Mouse (Mus musculus) limb, embryonic 13.5 days (tissue): ENCODE data around the gene Fyb. TPM values are rescaled to one million over a fixed set of nuclear protein-coding genes. Genes with fewer than 3 reads are reported as not detected.

Experiments used
- ATAC-seq: fragments of 200-750 bp; cut with Nextera tagmentation; 2 replicates; pipeline ENCODE4 v1.8.0; 2017; ENCODE audit warnings: low read depth, moderate number of reproducible peaks, moderate TSS enrichment; ENCODE audit not compliant: low FRiP score
- H3K27ac ChIP-seq: fragments of 300-500 bp; sonication (generic); 2 replicates; pipeline ENCODE4 v1.5.1; 2015; ENCODE audit warnings: inconsistent platforms, mild to moderate bottlenecking, moderate library complexity
- H3K27me3 ChIP-seq: fragments of 300-500 bp; sonication (generic); 2 replicates; pipeline ENCODE4 v1.6.1; 2015; ENCODE audit warnings: mild to moderate bottlenecking, inconsistent platforms
- H3K36me3 ChIP-seq: fragments of 300-500 bp; sonication (generic); 2 replicates; pipeline ENCODE4 v1.6.1; 2015; ENCODE audit warnings: inconsistent platforms, mild to moderate bottlenecking, moderate library complexity
- H3K4me1 ChIP-seq: fragments of 300-500 bp; sonication (generic); 2 replicates; pipeline ENCODE4 v1.6.1; 2015; ENCODE audit warnings: inconsistent platforms
- H3K4me2 ChIP-seq: fragments of 300-500 bp; sonication (generic); replicated peaks from 2 replicates; pipeline ENCODE4 v1.6.1; 2015; ENCODE audit warnings: inconsistent platforms, mild to moderate bottlenecking, moderate library complexity
- H3K4me3 ChIP-seq: fragments of 300-500 bp; sonication (generic); 2 replicates; pipeline ENCODE4 v1.5.1; 2015; ENCODE audit warnings: moderate library complexity, mild to moderate bottlenecking, inconsistent platforms
- H3K9ac ChIP-seq: fragments of 300-500 bp; sonication (generic); 2 replicates; pipeline ENCODE4 v1.6.1; 2015; ENCODE audit warnings: mild to moderate bottlenecking, inconsistent platforms
- H3K9me3 ChIP-seq: fragments of 300-500 bp; sonication (generic); 2 replicates; pipeline ENCODE4 v1.6.1; 2016; ENCODE audit warnings: inconsistent platforms
- WGBS: fragments of 180-500 bp; shearing (Covaris S2); methylation state at CpG from one replicate; pipeline ENCODE4 v1.1.7; 2015; 5-methylcytosine and 5-hydroxymethylcytosine counted together
- polyA plus RNA-seq: library from polyadenylated mRNA; unstranded; fragments of >200 nt; fragmentation: Nextera tagmentation; extraction: Ambion mirVana; gene quantifications from 2 replicates; pipeline ENCODE4 v1.2.1, GENCODE M21; 2015

Gene Fyb
- polyA plus RNA-seq, 1 experiment from 2014 or later = 6.1 TPM

GRCm38 (mm10) chr15:6642223-6642622 lies 119.6 kb downstream of the Fyb start:
- no peak overlapping the region for H3K4me3 ChIP-seq
- H3K36me3 ChIP-seq = no peaks in the 10 kb centered on the region
- no peak overlapping the region for H3K27ac ChIP-seq
- H3K27me3 ChIP-seq = no peaks in the 10 kb centered on the region
- no peak overlapping the region for H3K9ac ChIP-seq
- H3K4me2 ChIP-seq = no peak overlapping the region
- 75% methylated on average over 5 of the region's 5 CpGs for WGBS
- no peaks in the 10 kb centered on the region for H3K4me1 ChIP-seq
- H3K9me3 ChIP-seq = no peaks in the 10 kb centered on the region
- ATAC-seq = no peak

GRCm38 (mm10) chr15:6645498-6645897 lies 122.8 kb downstream of the Fyb start:
- Histone ChIP-seq H3K4me2 (no peak overlapping the region), H3K36me3 (no peaks in the 10 kb centered on the region), H3K9ac (no peak overlapping the region), H3K9me3 (no peaks in the 10 kb centered on the region), H3K27ac (no peak overlapping the region), H3K4me1 (no peaks in the 10 kb centered on the region), H3K4me3 (no peak overlapping the region), H3K27me3 (no peaks in the 10 kb centered on the region)
- WGBS = 85% methylated on average over 3 of the region's 3 CpGs
- no peak for ATAC-seq

- H3K4me1 ChIP-seq = no peaks in the 10 kb centered on the region
- H3K4me3 ChIP-seq = no peak overlapping the region
- H3K27me3 ChIP-seq = no peaks in the 10 kb centered on the region
- 91% methylated on average over 1 of the region's 1 CpGs for WGBS
- no peak overlapping the region for H3K4me2 ChIP-seq
- no peak for ATAC-seq
- no peaks in the 10 kb centered on the region for H3K36me3 ChIP-seq
- no peak overlapping the region for H3K27ac ChIP-seq
- no peak overlapping the region for H3K9ac ChIP-seq
- H3K9me3 ChIP-seq = no peaks in the 10 kb centered on the region
Measured at GRCm38 (mm10) chr15:6647066-6647465, 124.4 kb downstream of the Fyb start.

- Histone ChIP-seq H3K27me3 (no peaks in the 10 kb centered on the region), H3K4me3 (no peak overlapping the region), H3K4me1 (no peaks in the 10 kb centered on the region), H3K9me3 (no peaks in the 10 kb centered on the region), H3K36me3 (no peaks in the 10 kb centered on the region), H3K4me2 (no peak overlapping the region), H3K9ac (no peak overlapping the region), H3K27ac (no peak overlapping the region)
- WGBS = 82% methylated on average over 7 of the region's 7 CpGs
- no peak for ATAC-seq
Measured at GRCm38 (mm10) chr15:6648757-6649403, 126.2 kb downstream of the Fyb start.

GRCm38 (mm10) chr15:6653046-6653445 lies 130.4 kb downstream of the Fyb start:
- Histone ChIP-seq H3K4me2 (no peak overlapping the region), H3K9ac (no peak overlapping the region), H3K4me3 (no peak overlapping the region), H3K27ac (no peak overlapping the region), H3K27me3 (no peaks in the 10 kb centered on the region), H3K36me3 (no peaks in the 10 kb centered on the region), H3K4me1 (no peaks in the 10 kb centered on the region), H3K9me3 (no peaks in the 10 kb centered on the region)
- 85% methylated on average over 4 of the region's 4 CpGs for WGBS
- no peak for ATAC-seq

GRCm38 (mm10) chr15:6658081-6658480 lies 135.4 kb downstream of the Fyb start:
- H3K4me1 ChIP-seq = no peaks in the 10 kb centered on the region
- no peak overlapping the region for H3K4me3 ChIP-seq
- ATAC-seq = no peak
- no peak overlapping the region for H3K27ac ChIP-seq
- no peak overlapping the region for H3K9ac ChIP-seq
- no peaks in the 10 kb centered on the region for H3K36me3 ChIP-seq
- H3K9me3 ChIP-seq = no peaks in the 10 kb centered on the region
- no peak overlapping the region for H3K4me2 ChIP-seq
- H3K27me3 ChIP-seq = no peaks in the 10 kb centered on the region
- 88% methylated on average over 4 of the region's 4 CpGs for WGBS

GRCm38 (mm10) chr15:6661951-6662350 lies 139.3 kb downstream of the Fyb start:
- no peak overlapping the region for H3K27ac ChIP-seq
- H3K4me3 ChIP-seq = no peak overlapping the region
- ATAC-seq = no peak
- H3K27me3 ChIP-seq = no peaks in the 10 kb centered on the region
- no peaks in the 10 kb centered on the region for H3K9me3 ChIP-seq
- no peaks in the 10 kb centered on the region for H3K36me3 ChIP-seq
- H3K9ac ChIP-seq = no peak overlapping the region
- 25% methylated on average over 3 of the region's 3 CpGs for WGBS
- H3K4me2 ChIP-seq = no peak overlapping the region
- no peaks in the 10 kb centered on the region for H3K4me1 ChIP-seq

- no peak overlapping the region for H3K9ac ChIP-seq
- no peaks in the 10 kb centered on the region for H3K36me3 ChIP-seq
- H3K27ac ChIP-seq = no peak overlapping the region
- H3K4me2 ChIP-seq = no peak overlapping the region
- WGBS = 64% methylated on average over 7 of the region's 7 CpGs
- ATAC-seq = no peak
- H3K4me1 ChIP-seq = no peaks in the 10 kb centered on the region
- no peaks in the 10 kb centered on the region for H3K9me3 ChIP-seq
- H3K4me3 ChIP-seq = no peak overlapping the region
- H3K27me3 ChIP-seq = no peaks in the 10 kb centered on the region
Measured at GRCm38 (mm10) chr15:6663991-6664390, 141.3 kb downstream of the Fyb start.

- WGBS = 48% methylated on average over 5 of the region's 5 CpGs
Measured at GRCm38 (mm10) chr15:6666072-6666471, 143.4 kb downstream of the Fyb start.

GRCm38 (mm10) chr15:6668793-6669437 lies 146.3 kb downstream of the Fyb start:
- WGBS = 24% methylated on average over 14 of the region's 14 CpGs

More at GRCm38 (mm10) chr15:6666072-6666471, 143.4 kb downstream of the Fyb start:
- H3K36me3 ChIP-seq = no peaks in the 10 kb centered on the region
- no peaks in the 10 kb centered on the region for H3K9me3 ChIP-seq
- peak; percentile 71; the same call in 1 of the 2 replicates for ATAC-seq
- no peak overlapping the region for H3K4me2 ChIP-seq
- no peaks in the 10 kb centered on the region for H3K4me1 ChIP-seq
- H3K9ac ChIP-seq = no peak overlapping the region
- no peaks in the 10 kb centered on the region for H3K27me3 ChIP-seq
- H3K27ac ChIP-seq = no peak overlapping the region
- H3K4me3 ChIP-seq = no peak overlapping the region

GRCm38 (mm10) chr15:6678479-6678878 lies 155.8 kb downstream of the Fyb start:
- no peak overlapping the region for H3K9ac ChIP-seq
- no peak overlapping the region for H3K4me2 ChIP-seq
- H3K36me3 ChIP-seq = no peaks in the 10 kb centered on the region
- no peak overlapping the region for H3K4me3 ChIP-seq
- no peaks in the 10 kb centered on the region for H3K4me1 ChIP-seq
- no peak for ATAC-seq
- no peak overlapping the region for H3K27ac ChIP-seq
- WGBS = 82% methylated on average over 2 of the region's 2 CpGs
- no peaks in the 10 kb centered on the region for H3K27me3 ChIP-seq
- no peaks in the 10 kb centered on the region for H3K9me3 ChIP-seq

More at GRCm38 (mm10) chr15:6668793-6669437, 146.3 kb downstream of the Fyb start:
- Histone ChIP-seq H3K36me3 (no peaks in the 10 kb centered on the region), H3K4me3 (no peak overlapping the region), H3K27ac (no peak overlapping the region), H3K9ac (no peak overlapping the region), H3K9me3 (no peaks in the 10 kb centered on the region), H3K27me3 (no peaks in the 10 kb centered on the region), H3K4me1 (no peaks in the 10 kb centered on the region), H3K4me2 (no peak overlapping the region)
- ATAC-seq = no peak

GRCm38 (mm10) chr15:6702164-6702563 lies 179.5 kb downstream of the Fyb start:
- no peak overlapping the region for H3K4me2 ChIP-seq
- ATAC-seq = no peak
- no peak overlapping the region for H3K27ac ChIP-seq
- H3K4me1 ChIP-seq = no peaks in the 10 kb centered on the region
- peaks cover 26% of the 10 kb centered on the region for H3K27me3 ChIP-seq
- no peaks in the 10 kb centered on the region for H3K36me3 ChIP-seq
- no peaks in the 10 kb centered on the region for H3K9me3 ChIP-seq
- WGBS = 68% methylated on average over 2 of the region's 2 CpGs
- no peak overlapping the region for H3K9ac ChIP-seq
- no peak overlapping the region for H3K4me3 ChIP-seq
